Mouse (Mus musculus): ENCODE results near the gene Gipr. TPM values are rescaled to one million over a fixed set of nuclear protein-coding genes. Genes with fewer than 3 reads are reported as not detected.

Gipr gene
- polyA plus RNA-seq, 1 experiment from 2014 or later = 2.0 TPM

DNA sequence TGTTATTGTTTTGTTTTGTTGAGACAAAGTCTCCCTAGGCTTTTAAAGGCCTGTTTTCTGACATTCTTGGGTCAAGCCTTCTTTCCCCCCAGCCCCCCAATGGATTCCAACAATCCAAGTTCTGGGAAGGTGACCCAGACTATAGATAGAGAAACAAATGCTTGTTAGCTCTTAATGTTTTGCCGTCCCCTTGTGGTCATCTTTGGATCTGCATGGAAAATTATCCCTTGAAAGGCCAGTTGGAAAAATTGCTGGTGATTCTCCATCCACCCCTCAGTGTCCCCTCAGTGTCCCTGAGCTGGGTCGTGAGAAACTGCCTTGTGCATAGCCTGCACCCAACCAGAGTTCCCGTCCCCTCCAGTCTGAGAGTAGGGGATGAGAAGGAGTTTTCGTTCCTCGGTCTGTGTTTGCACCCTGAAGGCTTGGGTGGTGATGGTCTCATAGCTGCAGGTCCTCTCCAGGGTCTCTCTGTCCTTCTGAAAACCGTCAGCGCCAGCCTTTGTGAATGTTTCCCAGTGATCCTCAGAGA lies 43.1 kb upstream of the Gipr start:
- Histone ChIP-seq H3K27me3 (replicated peaks; ENCODE audit: control insufficient read depth, insufficient read depth, low read length) (no peaks in the 10 kb centered on the region; the same call in 1 of the 2 replicates), H3K4me1 (ENCODE audit: control insufficient read depth, insufficient read depth, low read depth, low read length) (peaks cover 8% of the 10 kb centered on the region), H3K4me2 (ENCODE audit: low read length) (no peak overlapping the region), H3K4me3 (ENCODE audit: low read length) (no peak overlapping the region), H3K9ac (ENCODE audit: low read depth, low read length) (no peak overlapping the region), H3K9me3 (ENCODE audit: control insufficient read depth, low read length) (no peaks in the 10 kb centered on the region), H3K36me3 (ENCODE audit: control insufficient read depth, insufficient read depth, low read length) (peaks cover 14% of the 10 kb centered on the region; the same call in 1 of the 2 replicates), H3K27ac (ENCODE audit: low read depth, low read length) (no peak overlapping the region)
- 57% methylated on average over 7 of the region's 7 CpGs for WGBS
- no peak for ATAC-seq

- Histone ChIP-seq H3K9me3 (ENCODE audit: control insufficient read depth, low read length) (no peaks in the 10 kb centered on the region), H3K27ac (ENCODE audit: low read depth, low read length) (no peak overlapping the region), H3K27me3 (replicated peaks; ENCODE audit: control insufficient read depth, insufficient read depth, low read length) (no peaks in the 10 kb centered on the region; the same call in 1 of the 2 replicates), H3K4me2 (ENCODE audit: low read length) (no peak overlapping the region), H3K4me3 (ENCODE audit: low read length) (no peak overlapping the region), H3K36me3 (ENCODE audit: control insufficient read depth, insufficient read depth, low read length) (peaks cover 16% of the 10 kb centered on the region; the same call in 1 of the 2 replicates), H3K9ac (ENCODE audit: low read depth, low read length) (no peak overlapping the region), H3K4me1 (ENCODE audit: control insufficient read depth, insufficient read depth, low read depth, low read length) (peaks cover 8% of the 10 kb centered on the region)
- 87% methylated on average over 13 of the region's 13 CpGs for WGBS
- ATAC-seq = 0 out of 2 replicates have a peak, but pooled peaks have one; percentile 16
Observed at GRCm38 (mm10) chr7:19208201-19208910, 42.4 kb upstream of the Gipr start.

DNA sequence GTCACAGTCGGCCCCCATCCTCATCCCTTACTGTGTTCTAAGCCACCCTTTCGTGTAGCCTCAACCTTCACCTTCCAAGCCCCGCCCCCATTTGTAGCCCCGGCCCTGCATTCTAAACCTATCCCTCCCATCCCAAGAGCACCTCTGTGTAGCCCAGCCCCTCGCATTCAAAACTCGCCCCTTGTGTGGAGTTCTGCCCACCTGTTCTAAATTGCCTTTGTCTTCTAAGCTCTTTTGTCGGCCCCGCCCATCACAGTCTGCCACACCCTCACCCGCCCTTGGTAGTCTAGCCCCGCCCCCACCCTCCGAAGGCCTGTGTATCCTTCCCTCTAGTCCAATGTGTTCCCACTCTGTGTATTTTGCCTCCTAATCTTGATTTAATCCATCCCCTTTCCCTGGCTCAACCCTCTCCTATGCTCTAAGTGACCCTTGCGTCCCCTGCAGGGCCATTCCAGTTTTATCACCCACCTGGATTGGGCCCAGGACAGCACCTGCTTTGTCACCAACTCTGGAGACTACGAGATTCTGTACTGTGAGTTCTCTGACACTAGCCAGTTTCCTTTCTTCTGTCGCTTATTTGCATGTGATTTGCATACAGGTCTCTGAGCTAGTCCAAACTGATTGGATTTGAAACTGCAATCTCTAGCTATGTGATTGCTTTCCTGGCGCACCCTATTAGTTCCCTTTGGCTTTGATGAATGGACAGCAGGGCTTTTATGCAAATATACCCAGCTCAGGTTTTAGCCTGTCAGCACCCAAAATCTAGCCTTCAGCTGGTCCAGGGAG lies 36.3 kb upstream of the Gipr start:
- WGBS = 64% methylated on average over 15 of the region's 15 CpGs
- Histone ChIP-seq H3K4me3 (ENCODE audit: low read length) (no peak overlapping the region), H3K9me3 (ENCODE audit: control insufficient read depth, low read length) (no peaks in the 10 kb centered on the region), H3K4me1 (ENCODE audit: control insufficient read depth, insufficient read depth, low read depth, low read length) (no peaks in the 10 kb centered on the region), H3K27me3 (replicated peaks; ENCODE audit: control insufficient read depth, insufficient read depth, low read length) (no peaks in the 10 kb centered on the region), H3K36me3 (ENCODE audit: control insufficient read depth, insufficient read depth, low read length) (peaks cover 25% of the 10 kb centered on the region), H3K27ac (ENCODE audit: low read depth, low read length) (no peak overlapping the region), H3K9ac (ENCODE audit: low read depth, low read length) (no peak overlapping the region), H3K4me2 (ENCODE audit: low read length) (no peak overlapping the region)
- ATAC-seq = peak; percentile 38; the same call in 1 of the 2 replicates

DNA sequence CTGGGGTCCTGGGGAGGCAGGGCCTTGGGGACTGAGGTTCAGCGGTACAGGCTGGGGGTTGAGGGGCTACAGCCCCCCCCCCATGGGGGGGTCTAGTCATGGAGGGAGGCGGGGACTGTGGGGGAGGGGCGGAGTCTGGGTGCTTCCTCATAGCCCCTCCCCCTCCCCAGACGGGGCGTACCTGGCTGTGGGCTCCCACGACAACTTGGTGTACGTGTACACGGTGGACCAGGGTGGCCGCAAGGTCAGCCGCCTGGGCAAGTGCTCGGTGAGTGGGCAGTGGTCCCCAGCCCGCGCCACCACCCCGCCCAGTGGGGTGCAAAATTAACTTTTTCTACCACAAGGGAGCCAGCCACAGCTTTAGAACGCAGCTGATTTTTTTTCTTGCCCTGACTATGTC lies 35.7 kb upstream of the Gipr start:
- Histone ChIP-seq H3K9ac (ENCODE audit: low read depth, low read length) (no peak overlapping the region), H3K36me3 (ENCODE audit: control insufficient read depth, insufficient read depth, low read length) (peaks cover 28% of the 10 kb centered on the region), H3K9me3 (ENCODE audit: control insufficient read depth, low read length) (no peaks in the 10 kb centered on the region), H3K4me1 (ENCODE audit: control insufficient read depth, insufficient read depth, low read depth, low read length) (no peaks in the 10 kb centered on the region), H3K27ac (ENCODE audit: low read depth, low read length) (no peak overlapping the region), H3K27me3 (replicated peaks; ENCODE audit: control insufficient read depth, insufficient read depth, low read length) (no peaks in the 10 kb centered on the region), H3K4me2 (ENCODE audit: low read length) (no peak overlapping the region), H3K4me3 (ENCODE audit: low read length) (no peak overlapping the region)
- peak; percentile 26; the same call in 1 of the 2 replicates for ATAC-seq
- 67% methylated on average over 13 of the region's 15 CpGs for WGBS

DNA sequence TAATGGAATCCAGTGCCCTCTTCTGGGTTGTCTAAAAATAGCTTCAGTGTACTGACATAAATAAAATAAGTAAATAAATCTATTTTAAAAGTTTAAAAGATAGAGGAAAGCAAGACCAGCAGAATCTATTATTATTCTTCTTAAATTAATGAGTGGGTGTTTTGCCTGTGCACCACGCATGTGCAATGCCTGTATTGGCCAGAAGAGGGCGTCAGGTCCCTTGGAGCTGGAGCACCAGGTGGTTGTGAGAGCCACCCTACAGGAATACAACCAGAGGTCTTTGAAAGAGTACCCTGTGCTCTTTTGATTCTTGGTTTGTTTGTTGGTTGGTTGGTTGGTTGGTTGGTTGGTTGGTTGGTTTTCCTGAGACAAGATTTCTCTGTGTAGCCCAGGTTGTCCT lies 32.1 kb upstream of the Gipr start:
- WGBS = 30% methylated on average over 2 of the region's 2 CpGs

DNA sequence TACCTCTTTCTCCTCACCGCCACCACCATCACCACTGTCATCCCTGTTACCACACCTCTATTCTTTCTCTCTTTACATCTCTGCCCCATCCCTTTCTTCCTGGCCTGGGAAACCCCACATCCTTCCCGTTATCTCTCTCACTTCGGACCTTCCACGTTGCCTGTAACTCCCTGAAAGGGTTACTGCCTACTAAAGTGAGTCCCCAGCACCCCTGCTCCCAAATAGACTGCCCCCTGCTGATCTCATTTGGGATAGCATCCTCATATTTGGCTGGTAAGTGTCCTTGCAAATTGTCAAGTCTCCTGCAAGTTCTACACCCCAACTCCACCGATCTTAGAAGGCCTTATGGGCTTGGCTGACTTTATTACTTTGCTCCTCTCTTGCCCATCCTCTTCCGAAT lies 30.7 kb upstream of the Gipr start:
- no peak for ATAC-seq
- Histone ChIP-seq H3K4me3 (ENCODE audit: low read length) (no peak overlapping the region), H3K4me1 (ENCODE audit: control insufficient read depth, insufficient read depth, low read depth, low read length) (no peaks in the 10 kb centered on the region), H3K9me3 (ENCODE audit: control insufficient read depth, low read length) (0 out of 2 replicates have a peak, but pooled peaks cover 2% of the 10 kb centered on the region), H3K9ac (ENCODE audit: low read depth, low read length) (no peak overlapping the region), H3K27me3 (replicated peaks; ENCODE audit: control insufficient read depth, insufficient read depth, low read length) (no peaks in the 10 kb centered on the region), H3K36me3 (ENCODE audit: control insufficient read depth, insufficient read depth, low read length) (peaks cover 37% of the 10 kb centered on the region), H3K4me2 (ENCODE audit: low read length) (no peak overlapping the region), H3K27ac (ENCODE audit: low read depth, low read length) (no peak overlapping the region)
- WGBS = 69% methylated on average over 6 of the region's 6 CpGs

More for the DNA sequence above, 32.1 kb upstream of the Gipr start:
- no peaks in the 10 kb centered on the region for H3K4me1 ChIP-seq (ENCODE audit: control insufficient read depth, insufficient read depth, low read depth, low read length)
- ATAC-seq = no peak
- H3K36me3 ChIP-seq (ENCODE audit: control insufficient read depth, insufficient read depth, low read length) = peaks cover 31% of the 10 kb centered on the region
- no peak overlapping the region for H3K4me2 ChIP-seq (ENCODE audit: low read length)
- no peak overlapping the region for H3K4me3 ChIP-seq (ENCODE audit: low read length)
- no peak overlapping the region for H3K9ac ChIP-seq (ENCODE audit: low read depth, low read length)
- no peak overlapping the region for H3K27ac ChIP-seq (ENCODE audit: low read depth, low read length)
- H3K27me3 ChIP-seq (replicated peaks; ENCODE audit: control insufficient read depth, insufficient read depth, low read length) = no peaks in the 10 kb centered on the region
- H3K9me3 ChIP-seq (ENCODE audit: control insufficient read depth, low read length) = 0 out of 2 replicates have a peak, but pooled peaks cover 2% of the 10 kb centered on the region

- H3K4me3 ChIP-seq (ENCODE audit: low read length) = no peak overlapping the region
- WGBS = 99% methylated on average over 4 of the region's 4 CpGs
- no peak overlapping the region for H3K9ac ChIP-seq (ENCODE audit: low read depth, low read length)
- no peak overlapping the region for H3K4me2 ChIP-seq (ENCODE audit: low read length)
- H3K27ac ChIP-seq (ENCODE audit: low read depth, low read length) = no peak overlapping the region
- peaks cover 46% of the 10 kb centered on the region for H3K36me3 ChIP-seq (ENCODE audit: control insufficient read depth, insufficient read depth, low read length)
- H3K27me3 ChIP-seq (replicated peaks; ENCODE audit: control insufficient read depth, insufficient read depth, low read length) = no peaks in the 10 kb centered on the region
- no peak for ATAC-seq
- 0 out of 2 replicates have a peak, but pooled peaks cover 2% of the 10 kb centered on the region for H3K9me3 ChIP-seq (ENCODE audit: control insufficient read depth, low read length)
- no peaks in the 10 kb centered on the region for H3K4me1 ChIP-seq (ENCODE audit: control insufficient read depth, insufficient read depth, low read depth, low read length)
Observed at GRCm38 (mm10) chr7:19194676-19195075, 28.7 kb upstream of the Gipr start.

DNA sequence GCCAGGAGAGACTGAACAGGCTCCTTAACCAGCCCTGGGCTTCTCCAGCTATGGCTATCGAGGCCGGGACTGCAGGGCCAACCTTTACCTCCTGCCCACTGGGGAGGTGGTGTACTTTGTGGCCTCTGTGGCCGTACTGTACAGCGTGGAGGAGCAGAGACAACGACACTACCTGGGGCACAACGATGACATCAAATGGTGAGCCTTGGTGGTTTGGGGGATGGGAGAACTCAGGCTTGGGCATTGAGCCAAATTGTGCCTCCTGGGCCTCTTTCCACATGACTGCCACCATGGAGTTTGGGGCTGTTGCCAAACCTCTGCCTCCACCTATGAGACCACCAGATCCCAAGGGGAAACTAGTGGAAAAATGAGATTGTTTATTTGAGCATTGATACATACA lies 18.8 kb upstream of the Gipr start:
- Histone ChIP-seq H3K9me3 (ENCODE audit: control insufficient read depth, low read length) (no peaks in the 10 kb centered on the region), H3K4me1 (ENCODE audit: control insufficient read depth, insufficient read depth, low read depth, low read length) (peaks cover 5% of the 10 kb centered on the region), H3K4me3 (ENCODE audit: low read length) (no peak overlapping the region), H3K27ac (ENCODE audit: low read depth, low read length) (peak overlapping the region; percentile 46), H3K4me2 (ENCODE audit: low read length) (no peak overlapping the region), H3K27me3 (replicated peaks; ENCODE audit: control insufficient read depth, insufficient read depth, low read length) (peaks cover 4% of the 10 kb centered on the region), H3K36me3 (ENCODE audit: control insufficient read depth, insufficient read depth, low read length) (peaks cover 3% of the 10 kb centered on the region; the same call in 1 of the 2 replicates), H3K9ac (ENCODE audit: low read depth, low read length) (peak overlapping the region; percentile 2; the same call in 1 of the 2 replicates)
- 37% methylated on average over 6 of the region's 6 CpGs for WGBS
- no peak for ATAC-seq

DNA sequence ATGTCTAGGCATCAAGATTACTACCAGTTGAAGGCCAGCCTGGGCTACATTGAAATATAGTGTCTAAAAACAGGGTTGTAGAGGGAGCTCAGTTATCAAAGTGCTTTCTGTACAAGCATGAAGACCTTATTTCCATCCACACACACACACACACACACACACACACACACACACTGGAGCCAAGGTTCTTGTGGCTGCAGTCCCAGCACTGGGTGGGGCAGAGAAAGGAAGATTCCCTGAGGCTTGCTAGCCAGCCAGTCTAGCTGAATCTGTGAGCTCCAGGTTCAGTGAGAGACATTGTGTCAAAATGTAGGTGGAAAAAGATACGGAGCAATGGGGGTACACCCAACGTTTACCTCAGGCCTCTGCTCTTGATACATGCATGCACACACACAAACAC lies 18.3 kb upstream of the Gipr start:
- H3K9ac ChIP-seq (ENCODE audit: low read depth, low read length) = peak overlapping the region; percentile 2; the same call in 1 of the 2 replicates
- peaks cover 10% of the 10 kb centered on the region for H3K4me1 ChIP-seq (ENCODE audit: control insufficient read depth, insufficient read depth, low read depth, low read length)
- H3K27me3 ChIP-seq (replicated peaks; ENCODE audit: control insufficient read depth, insufficient read depth, low read length) = peaks cover 5% of the 10 kb centered on the region
- no peak overlapping the region for H3K4me2 ChIP-seq (ENCODE audit: low read length)
- ATAC-seq = no peak
- peaks cover 3% of the 10 kb centered on the region; the same call in 1 of the 2 replicates for H3K36me3 ChIP-seq (ENCODE audit: control insufficient read depth, insufficient read depth, low read length)
- 61% methylated on average over 2 of the region's 2 CpGs for WGBS
- peak overlapping the region; percentile 46; the same call in 1 of the 2 replicates for H3K27ac ChIP-seq (ENCODE audit: low read depth, low read length)
- H3K9me3 ChIP-seq (ENCODE audit: control insufficient read depth, low read length) = no peaks in the 10 kb centered on the region
- no peak overlapping the region for H3K4me3 ChIP-seq (ENCODE audit: low read length)

Data from hindbrain, embryonic 16.5 days (tissue).